Comparison of ENCODE assay signal across 30 mouse cellular contexts in genomic region chr12:95741296-95741695, GRCm38 (mm10). TPM values are rescaled to one million over a fixed set of nuclear protein-coding genes. Genes with fewer than 3 reads are reported as not detected.
DNase-seq lines count a peak whose midpoint lies in the region; ATAC-seq lines count a peak whose summit lies in the region.
"Had no signal": no experiment of that assay in that cellular context is flagged by ENCODE, and none has a peak within 500 bp of the region (broad histone marks: within the 10 kb centered on the region; RNA-seq: fewer than 3 reads in every experiment).

No protein-coding gene starts in this region.

- no peaks in the 10 kb centered on the region for H3K27me3 ChIP-seq in embryonic facial prominence, embryonic 14.5 days (replicated peaks; ENCODE audit: control insufficient read depth, insufficient read depth, low read length)
- no peaks in the 10 kb centered on the region for H3K27me3 ChIP-seq in embryonic facial prominence, embryonic 10.5 days (replicated peaks; ENCODE audit: low read depth, poor library complexity, severe bottlenecking)
- no peaks in the 10 kb centered on the region for H3K27me3 ChIP-seq in embryonic facial prominence, embryonic 15.5 days
- H3K27me3 ChIP-seq in midbrain, embryonic 13.5 days, result no peaks in the 10 kb centered on the region
- H3K27me3 ChIP-seq: forebrain, embryonic 13.5 days; heart, embryonic 12.5 days; limb, embryonic 15.5 days; midbrain, embryonic 15.5 days; neural tube, embryonic 15.5 days; Patski; stomach, embryonic 15.5 days had no signal

- no peak overlapping the region for H3K4me3 ChIP-seq in embryonic facial prominence, embryonic 14.5 days (ENCODE audit: low read depth, low read length)
- H3K4me3 ChIP-seq in embryonic facial prominence, embryonic 10.5 days, result no peak overlapping the region
- no peak overlapping the region for H3K4me3 ChIP-seq in embryonic facial prominence, embryonic 15.5 days (replicated peaks)
- no peak overlapping the region for H3K4me3 ChIP-seq in midbrain, embryonic 13.5 days (replicated peaks)
- H3K4me3 ChIP-seq: forebrain, embryonic 13.5 days; heart, adult 2 months; heart, embryonic 12.5 days; limb, embryonic 10.5 days; limb, embryonic 15.5 days; megakaryocyte, embryonic 14.5 days; midbrain, embryonic 15.5 days; neural tube, embryonic 15.5 days; stomach, embryonic 15.5 days had no signal

- 0 out of 2 replicates have a peak, but pooled peaks have one; percentile 16 for ATAC-seq in embryonic facial prominence, embryonic 14.5 days (ENCODE audit: low read depth)
- peak; percentile 63; the same call in 1 of the 2 replicates for ATAC-seq in embryonic facial prominence, embryonic 15.5 days (ENCODE audit: insufficient number of reproducible peaks, low FRiP score, low TSS enrichment, low read depth)
- no peak for ATAC-seq in midbrain, embryonic 13.5 days
- ATAC-seq: forebrain, embryonic 13.5 days; hindbrain, embryonic 16.5 days; midbrain, embryonic 15.5 days; Patski had no signal

- H3K27ac ChIP-seq in embryonic facial prominence, embryonic 14.5 days (replicated peaks; ENCODE audit: low read depth, low read length), result no peak overlapping the region
- no peak overlapping the region for H3K27ac ChIP-seq in embryonic facial prominence, embryonic 10.5 days (replicated peaks)
- H3K27ac ChIP-seq in embryonic facial prominence, embryonic 15.5 days (replicated peaks), result no peak overlapping the region
- no peak overlapping the region for H3K27ac ChIP-seq in midbrain, embryonic 13.5 days
- H3K27ac ChIP-seq: forebrain, embryonic 13.5 days; heart, adult 2 months; kidney, postnatal 0 days; limb, embryonic 10.5 days; limb, embryonic 15.5 days; liver, embryonic 14.5 days; midbrain, embryonic 15.5 days; neural tube, embryonic 15.5 days; stomach, embryonic 15.5 days had no signal

- DNase-seq in embryonic facial prominence, embryonic 14.5 days (ENCODE audit: low spot score), result peak; percentile 65
- DNase-seq in embryonic facial prominence, embryonic 10.5 days (ENCODE audit: low spot score), result no peak
- DNase-seq in lung, adult 18-20 months, result peak; percentile 6 to 11
- DNase-seq in lung, postnatal 4 days, result no peak
- DNase-seq in heart, postnatal 10 days, result no peak
- DNase-seq: adrenal gland, postnatal 10 days; cerebellum, adult 11 months; cerebellum, adult 9-10 months; cerebellum, postnatal 36 days; gastrocnemius, postnatal 25 days; heart, adult 2 months; kidney, adult 18-20 months; kidney, postnatal 4 days; right cerebral cortex, postnatal 25 days; thymus, postnatal 14 days had no signal

- intact Hi-C loops in heart, postnatal 10 days (cut with DNase I), result no loop called here

- H3K9me3 ChIP-seq in embryonic facial prominence, embryonic 14.5 days (ENCODE audit: control insufficient read depth, low read length), result no peaks in the 10 kb centered on the region
- H3K9me3 ChIP-seq in embryonic facial prominence, embryonic 10.5 days, result no peaks in the 10 kb centered on the region
- no peaks in the 10 kb centered on the region for H3K9me3 ChIP-seq in embryonic facial prominence, embryonic 15.5 days (replicated peaks)
- H3K9me3 ChIP-seq in midbrain, embryonic 13.5 days, result no peaks in the 10 kb centered on the region
- H3K9me3 ChIP-seq: forebrain, embryonic 13.5 days; heart, embryonic 12.5 days; limb, embryonic 10.5 days; limb, embryonic 15.5 days; megakaryocyte, embryonic 14.5 days; midbrain, embryonic 15.5 days; neural tube, embryonic 15.5 days; stomach, embryonic 15.5 days had no signal

- peaks cover 11% of the 10 kb centered on the region for H3K4me1 ChIP-seq in embryonic facial prominence, embryonic 14.5 days (ENCODE audit: control insufficient read depth, insufficient read depth, low read length)
- peaks cover 14% of the 10 kb centered on the region; the same call in 1 of the 2 replicates for H3K4me1 ChIP-seq in embryonic facial prominence, embryonic 10.5 days
- H3K4me1 ChIP-seq in embryonic facial prominence, embryonic 15.5 days, result peaks cover 7% of the 10 kb centered on the region; the same call in 1 of the 2 replicates
- H3K4me1 ChIP-seq in midbrain, embryonic 13.5 days (replicated peaks), result peaks cover 24% of the 10 kb centered on the region

- 0 out of 2 replicates have a peak, but pooled peaks cover 6% of the 10 kb centered on the region for H3K36me3 ChIP-seq in embryonic facial prominence, embryonic 14.5 days (ENCODE audit: control insufficient read depth, insufficient read depth, low read length)
- H3K36me3 ChIP-seq in embryonic facial prominence, embryonic 10.5 days (replicated peaks), result peaks cover 12% of the 10 kb centered on the region; the same call in 1 of the 2 replicates
- no peaks in the 10 kb centered on the region; the same call in 1 of the 2 replicates for H3K36me3 ChIP-seq in embryonic facial prominence, embryonic 15.5 days
- H3K36me3 ChIP-seq in midbrain, embryonic 13.5 days, result no peaks in the 10 kb centered on the region
- H3K36me3 ChIP-seq: G1E; limb, embryonic 10.5 days; limb, embryonic 15.5 days; midbrain, embryonic 15.5 days; stomach, embryonic 15.5 days had no signal

- 58% methylated on average over 11 of the region's 11 CpGs for WGBS in embryonic facial prominence, embryonic 14.5 days
- WGBS in embryonic facial prominence, embryonic 10.5 days, result 61% methylated on average over 11 of the region's 11 CpGs
- WGBS in embryonic facial prominence, embryonic 15.5 days, result 61% methylated on average over 11 of the region's 11 CpGs
- WGBS in midbrain, embryonic 13.5 days, result 77% methylated on average over 11 of the region's 11 CpGs

- H3K4me2 ChIP-seq in embryonic facial prominence, embryonic 14.5 days (ENCODE audit: low read depth, low read length), result no peak overlapping the region
- H3K4me2 ChIP-seq in embryonic facial prominence, embryonic 15.5 days (replicated peaks), result no peak overlapping the region
- no peak overlapping the region for H3K4me2 ChIP-seq in midbrain, embryonic 13.5 days (replicated peaks)
- H3K4me2 ChIP-seq: forebrain, embryonic 13.5 days; heart, embryonic 12.5 days; limb, embryonic 15.5 days; midbrain, embryonic 15.5 days; neural tube, embryonic 15.5 days; stomach, embryonic 15.5 days had no signal

- H3K9ac ChIP-seq in embryonic facial prominence, embryonic 14.5 days (ENCODE audit: low read depth, low read length), result no peak overlapping the region
- H3K9ac ChIP-seq in embryonic facial prominence, embryonic 15.5 days, result no peak overlapping the region
- H3K9ac ChIP-seq in midbrain, embryonic 13.5 days (replicated peaks), result no peak overlapping the region
- H3K9ac ChIP-seq: forebrain, embryonic 13.5 days; heart, embryonic 12.5 days; limb, embryonic 15.5 days; liver, embryonic 14.5 days; midbrain, embryonic 15.5 days; neural tube, embryonic 15.5 days; stomach, embryonic 15.5 days had no signal

RNA-seq across cellular contexts. Expression of gene Flrt2, which starts 49.3 kb away (rescaled TPM):
- 42.9 and 46.4 TPM in 2 replicates for polyA plus RNA-seq in embryonic facial prominence, embryonic 14.5 days (2014; fragmentation: Nextera tagmentation; extraction: Ambion mirVana)
- 28.5 and 35.2 TPM in 2 replicates for polyA plus RNA-seq in embryonic facial prominence, embryonic 10.5 days (2016; fragmentation: Nextera tagmentation; extraction: Ambion mirVana)
- polyA plus RNA-seq in embryonic facial prominence, embryonic 15.5 days (2015; fragmentation: Nextera tagmentation; extraction: Ambion mirVana), result 28.1 and 33.6 TPM in 2 replicates
- 17.1 and 22.7 TPM in 2 replicates for polyA plus RNA-seq in midbrain, embryonic 13.5 days (2015; fragmentation: Nextera tagmentation; extraction: Ambion mirVana)
- 10 to 100 TPM; 11.8 to 18.0 TPM for total RNA-seq in heart, postnatal 10 days (2021)
- polyA plus RNA-seq: G1E had no signal

Comparison
In these comparisons a context has a peak if more than half of its experiments do, and no peak if none do; other contexts are left out.
1. DNase-seq: peak in embryonic facial prominence, embryonic 14.5 days (single experiment) and lung, adult 18-20 months (2 of 2); none in embryonic facial prominence, embryonic 10.5 days (single experiment), lung, postnatal 4 days (0 of 2) and heart, postnatal 10 days (0 of 2).